Mouse (Mus musculus) hindbrain, embryonic 12.5 days (tissue): ENCODE data around the gene Aspdh. TPM values are rescaled to one million over a fixed set of nuclear protein-coding genes. Genes with fewer than 3 reads are reported as not detected.

Experiments used
- ATAC-seq: fragments of 200-750 bp; cut with Nextera tagmentation; 2 replicates; pipeline ENCODE4 v1.8.0; 2017; ENCODE audit warnings: moderate TSS enrichment; ENCODE audit not compliant: low FRiP score
- H3K27ac ChIP-seq: fragments of 300-500 bp; sonication (generic); 2 replicates; pipeline ENCODE4 v1.5.1; 2016; ENCODE audit warnings: mild to moderate bottlenecking
- H3K27me3 ChIP-seq: fragments of 300-500 bp; sonication (generic); 2 replicates; pipeline ENCODE4 v1.6.1; 2016; ENCODE audit warnings: mild to moderate bottlenecking
- H3K36me3 ChIP-seq: fragments of 300-500 bp; sonication (generic); 2 replicates; pipeline ENCODE4 v1.6.1; 2016; ENCODE audit warnings: mild to moderate bottlenecking
- H3K4me1 ChIP-seq: fragments of 300-500 bp; sonication (generic); 2 replicates; pipeline ENCODE4 v1.6.1; 2016
- H3K4me2 ChIP-seq: fragments of 300-500 bp; sonication (generic); replicated peaks from 2 replicates; pipeline ENCODE4 v1.6.1; 2016; ENCODE audit warnings: mild to moderate bottlenecking
- H3K4me3 ChIP-seq: fragments of 300-500 bp; sonication (generic); 2 replicates; pipeline ENCODE4 v1.5.1; 2016; ENCODE audit warnings: mild to moderate bottlenecking
- H3K9ac ChIP-seq: fragments of 300-500 bp; sonication (generic); 2 replicates; pipeline ENCODE4 v1.6.1; 2016; ENCODE audit warnings: mild to moderate bottlenecking, moderate library complexity
- H3K9me3 ChIP-seq: fragments of 300-500 bp; sonication (generic); replicated peaks from 2 replicates; pipeline ENCODE4 v1.6.1; 2016; ENCODE audit warnings: mild to moderate bottlenecking
- WGBS: fragments of 180-500 bp; shearing (Covaris S2); methylation state at CpG from one replicate; pipeline ENCODE4 v1.1.7; 2016; 5-methylcytosine and 5-hydroxymethylcytosine counted together
- polyA plus RNA-seq: library from polyadenylated mRNA; unstranded; fragments of >200 nt; fragmentation: Nextera tagmentation; extraction: Ambion mirVana; gene quantifications from 2 replicates; pipeline ENCODE4 v1.2.1, GENCODE M21; 2016

The Aspdh gene
- polyA plus RNA-seq, 1 experiment from 2014 or later: 3.9 TPM

- Histone ChIP-seq H3K36me3 (no peaks in the 10 kb centered on the region), H3K27ac (no peak overlapping the region), H3K4me1 (peaks cover 22% of the 10 kb centered on the region), H3K4me2 (no peak overlapping the region), H3K9ac (0 out of 2 replicates have a peak overlapping the region, but pooled peaks have one; percentile 8), H3K27me3 (peaks cover 17% of the 10 kb centered on the region), H3K4me3 (no peak overlapping the region), H3K9me3 (no peaks in the 10 kb centered on the region)
- WGBS: 69% methylated on average over 8 of the region's 8 CpGs
- no peak for ATAC-seq
Measured at GRCm38 (mm10) chr7:44437933-44438332, 27.3 kb upstream of the Aspdh start.

- Histone ChIP-seq H3K4me3 (no peak overlapping the region), H3K36me3 (no peaks in the 10 kb centered on the region), H3K27ac (no peak overlapping the region), H3K27me3 (peaks cover 28% of the 10 kb centered on the region), H3K4me2 (no peak overlapping the region), H3K9me3 (no peaks in the 10 kb centered on the region), H3K9ac (no peak overlapping the region), H3K4me1 (peaks cover 33% of the 10 kb centered on the region)
- 69% methylated on average over 2 of the region's 2 CpGs for WGBS
- ATAC-seq: no peak
Measured at GRCm38 (mm10) chr7:44439696-44440095, 25.5 kb upstream of the Aspdh start.

- peaks cover 34% of the 10 kb centered on the region for H3K27me3 ChIP-seq
- H3K4me2 ChIP-seq: no peak overlapping the region
- no peak overlapping the region for H3K27ac ChIP-seq
- H3K4me3 ChIP-seq: no peak overlapping the region
- WGBS: 70% methylated on average over 1 of the region's 1 CpGs
- peaks cover 41% of the 10 kb centered on the region for H3K4me1 ChIP-seq
- ATAC-seq: no peak
- H3K9ac ChIP-seq: no peak overlapping the region
- H3K9me3 ChIP-seq: no peaks in the 10 kb centered on the region
- H3K36me3 ChIP-seq: peaks cover 8% of the 10 kb centered on the region
Measured at GRCm38 (mm10) chr7:44440479-44440878, 24.7 kb upstream of the Aspdh start.

GRCm38 (mm10) chr7:44441180-44441579 lies 24.0 kb upstream of the Aspdh start:
- Histone ChIP-seq H3K27me3 (peaks cover 39% of the 10 kb centered on the region), H3K4me3 (peak overlapping the region; percentile 71), H3K9ac (peak overlapping the region; percentile 99; the same call in 1 of the 2 replicates), H3K27ac (peak overlapping the region; percentile 99), H3K4me2 (peak overlapping the region; percentile 87), H3K4me1 (peaks cover 48% of the 10 kb centered on the region), H3K9me3 (no peaks in the 10 kb centered on the region), H3K36me3 (peaks cover 14% of the 10 kb centered on the region)
- WGBS: 0% methylated on average over 1 of the region's 1 CpGs
- no peak; the same call in 1 of the 2 replicates for ATAC-seq

GRCm38 (mm10) chr7:44441648-44442109 lies 23.5 kb upstream of the Aspdh start:
- peaks cover 40% of the 10 kb centered on the region for H3K27me3 ChIP-seq
- under 1% methylated on average over 13 of the region's 14 CpGs for WGBS
- peak; percentile 77 for ATAC-seq

GRCm38 (mm10) chr7:44442407-44442821 lies 22.8 kb upstream of the Aspdh start:
- peaks cover 19% of the 10 kb centered on the region for H3K36me3 ChIP-seq
- H3K4me1 ChIP-seq: peaks cover 53% of the 10 kb centered on the region
- H3K9me3 ChIP-seq: no peaks in the 10 kb centered on the region
- ATAC-seq: peak; percentile 26
- H3K27ac ChIP-seq: peak overlapping the region; percentile 99
- peak overlapping the region; percentile 87 for H3K4me2 ChIP-seq
- H3K27me3 ChIP-seq: peaks cover 40% of the 10 kb centered on the region
- WGBS: under 1% methylated on average over 14 of the region's 14 CpGs
- H3K4me3 ChIP-seq: peak overlapping the region; percentile 71
- H3K9ac ChIP-seq: peak overlapping the region; percentile 99

More at GRCm38 (mm10) chr7:44441648-44442109, 23.5 kb upstream of the Aspdh start:
- Histone ChIP-seq H3K4me1 (peaks cover 52% of the 10 kb centered on the region), H3K36me3 (peaks cover 14% of the 10 kb centered on the region), H3K27ac (peak overlapping the region; percentile 99), H3K4me2 (peak overlapping the region; percentile 87), H3K9me3 (no peaks in the 10 kb centered on the region), H3K4me3 (peak overlapping the region; percentile 71), H3K9ac (peak overlapping the region; percentile 99)

GRCm38 (mm10) chr7:44443268-44444173 lies 21.7 kb upstream of the Aspdh start:
- Histone ChIP-seq H3K27ac (peak overlapping the region; percentile 99), H3K4me2 (peak overlapping the region; percentile 87), H3K9ac (peak overlapping the region; percentile 99), H3K9me3 (no peaks in the 10 kb centered on the region), H3K4me3 (peak overlapping the region; percentile 71), H3K4me1 (peaks cover 47% of the 10 kb centered on the region), H3K36me3 (peaks cover 30% of the 10 kb centered on the region), H3K27me3 (peaks cover 40% of the 10 kb centered on the region)
- peak; percentile 58 for ATAC-seq
- WGBS: 6% methylated on average over 20 of the region's 20 CpGs

- Histone ChIP-seq H3K4me3 (peak overlapping the region; percentile 71), H3K27me3 (peaks cover 35% of the 10 kb centered on the region), H3K4me1 (peaks cover 51% of the 10 kb centered on the region), H3K36me3 (peaks cover 44% of the 10 kb centered on the region), H3K27ac (no peak overlapping the region), H3K9me3 (no peaks in the 10 kb centered on the region), H3K9ac (peak overlapping the region; percentile 73), H3K4me2 (peak overlapping the region; percentile 87)
- no peak for ATAC-seq
- WGBS: 24% methylated on average over 29 of the region's 29 CpGs
Measured at GRCm38 (mm10) chr7:44444886-44445527, 20.2 kb upstream of the Aspdh start.

GRCm38 (mm10) chr7:44445528-44445923 lies 19.7 kb upstream of the Aspdh start:
- 41% methylated on average over 7 of the region's 7 CpGs for WGBS
- Histone ChIP-seq H3K27me3 (peaks cover 35% of the 10 kb centered on the region), H3K36me3 (peaks cover 49% of the 10 kb centered on the region), H3K4me1 (peaks cover 51% of the 10 kb centered on the region), H3K9me3 (no peaks in the 10 kb centered on the region), H3K9ac (peak overlapping the region; percentile 73), H3K27ac (no peak overlapping the region), H3K4me3 (peak overlapping the region; percentile 71), H3K4me2 (peak overlapping the region; percentile 87)
- no peak for ATAC-seq

- Histone ChIP-seq H3K4me1 (peaks cover 50% of the 10 kb centered on the region), H3K4me2 (peak overlapping the region; percentile 87), H3K27ac (no peak overlapping the region), H3K9ac (peak overlapping the region; percentile 73; the same call in 1 of the 2 replicates), H3K36me3 (peaks cover 52% of the 10 kb centered on the region), H3K27me3 (peaks cover 29% of the 10 kb centered on the region), H3K4me3 (no peak overlapping the region), H3K9me3 (no peaks in the 10 kb centered on the region)
- no peak for ATAC-seq
- WGBS: 57% methylated on average over 12 of the region's 12 CpGs
Measured at GRCm38 (mm10) chr7:44446070-44446855, 18.9 kb upstream of the Aspdh start.

- Histone ChIP-seq H3K36me3 (peaks cover 72% of the 10 kb centered on the region), H3K4me3 (no peak overlapping the region), H3K27me3 (no peaks in the 10 kb centered on the region), H3K4me2 (no peak overlapping the region), H3K9ac (no peak overlapping the region), H3K27ac (no peak overlapping the region), H3K4me1 (peaks cover 23% of the 10 kb centered on the region), H3K9me3 (no peaks in the 10 kb centered on the region)
- WGBS: 32% methylated on average over 3 of the region's 3 CpGs
- ATAC-seq: 0 out of 2 replicates have a peak, but pooled peaks have one; percentile 10
Measured at GRCm38 (mm10) chr7:44453256-44453655, 11.9 kb upstream of the Aspdh start.
